Mouse (Mus musculus): ENCODE data around the gene Gtpbp3. TPM values are rescaled to one million over a fixed set of nuclear protein-coding genes. Genes with fewer than 3 reads are reported as not detected.

Gtpbp3 gene
- polyA plus RNA-seq, 1 experiment from 2014 or later = 21.3 TPM

DNA sequence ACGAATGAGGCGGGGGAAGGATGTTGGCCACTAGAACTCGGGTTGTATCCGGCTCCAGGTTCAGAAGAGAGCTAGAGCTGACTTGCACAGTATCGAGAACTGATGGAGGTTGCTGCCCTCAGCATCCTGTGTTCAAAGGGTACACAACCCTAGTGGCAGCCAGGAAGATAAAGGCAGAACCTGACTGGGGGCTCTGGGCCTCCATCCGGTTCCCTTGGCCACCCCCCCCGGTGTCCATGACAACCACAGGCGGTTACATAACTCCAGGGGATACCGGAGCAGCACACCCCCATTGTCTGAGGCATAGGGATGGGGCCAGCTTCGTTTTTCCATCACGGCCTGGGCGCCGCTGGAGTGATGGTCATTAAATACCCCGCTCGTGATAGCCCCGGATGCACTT is 25.1 kb upstream of the Gtpbp3 start:
- H3K9me3 ChIP-seq = no peaks in the 10 kb centered on the region
- H3K4me3 ChIP-seq = peak overlapping the region; percentile 67
- peak overlapping the region; percentile 84 for H3K27ac ChIP-seq
- peaks cover 45% of the 10 kb centered on the region for H3K4me1 ChIP-seq
- H3K36me3 ChIP-seq (replicated peaks) = peaks cover 55% of the 10 kb centered on the region
- WGBS = 10% methylated on average over 16 of the region's 16 CpGs
- peaks cover 15% of the 10 kb centered on the region for H3K27me3 ChIP-seq (ENCODE audit: poor library complexity, severe bottlenecking)
- DNase-seq (ENCODE audit: extremely low spot score, low spot score) = no peak

- under 1% methylated on average over 55 of the region's 55 CpGs for WGBS
- peak within 1 kb of the TSS; percentile 84 for H3K27ac ChIP-seq
- no peaks in the 10 kb centered on the region for H3K9me3 ChIP-seq
- H3K4me1 ChIP-seq = peaks cover 46% of the 10 kb centered on the region
- peak within 1 kb of the TSS; percentile 67 for H3K4me3 ChIP-seq
- DNase-seq (ENCODE audit: extremely low spot score, low spot score) = peak; percentile 95
- H3K27me3 ChIP-seq (ENCODE audit: poor library complexity, severe bottlenecking) = peaks cover 15% of the 10 kb centered on the region
- peaks cover 48% of the 10 kb centered on the region for H3K36me3 ChIP-seq (replicated peaks)
Observed at GRCm38 (mm10) chr8:71463188-71464033, 24.5 kb upstream of the Gtpbp3 start, which contains the start of gene Abhd8. Gene Abhd8, minus strand, starts transcription at chr8:71463655.

GRCm38 (mm10) chr8:71464513-71465500 is 23.1 kb upstream of the Gtpbp3 start, which contains the start of gene Mrpl34:
Gene Mrpl34, plus strand, starts transcription at chr8:71464959.
- peaks cover 34% of the 10 kb centered on the region for H3K36me3 ChIP-seq (replicated peaks)
- H3K27ac ChIP-seq = peak within 1 kb of the TSS; percentile 84
- no peaks in the 10 kb centered on the region for H3K9me3 ChIP-seq
- peaks cover 15% of the 10 kb centered on the region for H3K27me3 ChIP-seq (ENCODE audit: poor library complexity, severe bottlenecking)
- DNase-seq (ENCODE audit: extremely low spot score, low spot score) = peak; percentile 97
- WGBS = 1% methylated on average over 59 of the region's 59 CpGs
- H3K4me3 ChIP-seq = peak within 1 kb of the TSS; percentile 67
- H3K4me1 ChIP-seq = peaks cover 54% of the 10 kb centered on the region

DNA sequence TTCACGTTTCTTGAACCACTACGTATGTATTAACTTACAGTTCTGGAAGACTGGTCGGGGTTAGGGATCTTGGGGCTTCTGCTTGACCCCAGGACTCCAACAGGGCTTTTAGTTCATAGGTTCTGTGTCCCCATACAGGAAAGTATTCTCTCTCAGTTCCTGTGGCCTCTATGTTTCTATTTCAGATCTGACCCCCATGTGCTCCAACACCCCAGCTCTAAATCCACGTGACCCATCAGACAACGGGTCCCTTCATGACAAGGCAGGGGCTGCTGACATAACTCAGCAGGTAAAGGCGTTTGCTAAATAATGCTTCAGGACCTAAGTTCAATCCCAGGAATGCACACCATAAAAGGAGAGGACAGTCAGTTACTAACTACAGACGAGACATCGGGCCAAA is 22.2 kb upstream of the Gtpbp3 start:
- Histone ChIP-seq H3K36me3 (replicated peaks) (peaks cover 31% of the 10 kb centered on the region), H3K27ac (no peak overlapping the region), H3K4me1 (peaks cover 63% of the 10 kb centered on the region), H3K4me3 (peak overlapping the region; percentile 67), H3K9me3 (no peaks in the 10 kb centered on the region), H3K27me3 (ENCODE audit: poor library complexity, severe bottlenecking) (peaks cover 15% of the 10 kb centered on the region)
- DNase-seq (ENCODE audit: extremely low spot score, low spot score) = no peak
- 87% methylated on average over 8 of the region's 8 CpGs for WGBS

DNA sequence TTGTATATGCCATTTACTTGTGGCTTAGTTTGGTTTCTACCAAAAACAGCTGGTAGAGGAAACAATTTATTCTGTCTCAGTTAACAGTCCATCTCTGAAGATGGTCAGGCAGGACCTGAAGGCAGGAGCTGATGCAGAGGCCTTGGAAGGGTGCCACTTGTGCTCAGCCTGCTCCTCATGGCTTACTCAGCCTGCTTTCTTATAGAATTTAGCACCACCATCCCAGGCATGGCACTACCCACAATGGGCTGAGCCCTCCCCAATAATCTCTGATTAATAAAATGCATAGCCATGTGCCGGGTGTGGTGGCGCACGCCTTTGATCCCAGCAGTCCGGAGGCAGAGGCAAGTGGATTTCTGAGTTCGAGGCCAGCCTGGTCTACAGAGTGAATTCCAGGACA is 21.7 kb upstream of the Gtpbp3 start:
- Histone ChIP-seq H3K4me1 (peaks cover 61% of the 10 kb centered on the region), H3K9me3 (no peaks in the 10 kb centered on the region), H3K27me3 (ENCODE audit: poor library complexity, severe bottlenecking) (peaks cover 13% of the 10 kb centered on the region), H3K4me3 (0 out of 2 replicates have a peak overlapping the region, but pooled peaks have one; percentile 67), H3K36me3 (replicated peaks) (peaks cover 31% of the 10 kb centered on the region), H3K27ac (no peak overlapping the region)
- 92% methylated on average over 5 of the region's 5 CpGs for WGBS
- DNase-seq (ENCODE audit: extremely low spot score, low spot score) = no peak

- Histone ChIP-seq H3K9me3 (no peaks in the 10 kb centered on the region), H3K27me3 (ENCODE audit: poor library complexity, severe bottlenecking) (peaks cover 3% of the 10 kb centered on the region), H3K4me3 (no peak overlapping the region), H3K36me3 (replicated peaks) (peaks cover 32% of the 10 kb centered on the region), H3K27ac (no peak overlapping the region), H3K4me1 (peaks cover 51% of the 10 kb centered on the region)
- no peak for DNase-seq (ENCODE audit: extremely low spot score, low spot score)
- WGBS = 97% methylated on average over 2 of the region's 2 CpGs
Observed at GRCm38 (mm10) chr8:71467201-71467600, 20.7 kb upstream of the Gtpbp3 start.

DNA sequence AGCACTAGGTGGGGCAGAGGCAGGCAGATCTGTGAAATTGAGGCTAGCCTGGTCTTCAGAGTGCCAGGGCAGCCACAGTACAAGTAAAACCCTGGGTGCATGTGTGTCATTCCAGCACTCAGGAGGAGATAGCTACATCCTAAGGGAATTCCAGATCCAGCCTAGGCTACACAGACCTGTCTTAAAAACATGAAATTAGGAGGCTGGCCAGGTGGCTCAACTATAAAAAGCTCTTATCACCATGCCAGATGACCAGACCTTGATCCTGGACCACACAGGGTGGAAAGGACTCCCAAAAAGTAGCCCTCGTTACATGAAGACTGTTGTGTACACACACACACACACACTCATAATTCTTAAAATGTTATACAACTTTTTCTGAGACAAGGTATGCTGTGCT is 19.9 kb upstream of the Gtpbp3 start:
- no peak for DNase-seq (ENCODE audit: extremely low spot score, low spot score)
- Histone ChIP-seq H3K9me3 (no peaks in the 10 kb centered on the region), H3K27me3 (ENCODE audit: poor library complexity, severe bottlenecking) (no peaks in the 10 kb centered on the region), H3K36me3 (replicated peaks) (peaks cover 40% of the 10 kb centered on the region), H3K4me3 (no peak overlapping the region), H3K4me1 (peaks cover 43% of the 10 kb centered on the region), H3K27ac (no peak overlapping the region)
- WGBS = 82% methylated on average over 1 of the region's 1 CpGs

DNA sequence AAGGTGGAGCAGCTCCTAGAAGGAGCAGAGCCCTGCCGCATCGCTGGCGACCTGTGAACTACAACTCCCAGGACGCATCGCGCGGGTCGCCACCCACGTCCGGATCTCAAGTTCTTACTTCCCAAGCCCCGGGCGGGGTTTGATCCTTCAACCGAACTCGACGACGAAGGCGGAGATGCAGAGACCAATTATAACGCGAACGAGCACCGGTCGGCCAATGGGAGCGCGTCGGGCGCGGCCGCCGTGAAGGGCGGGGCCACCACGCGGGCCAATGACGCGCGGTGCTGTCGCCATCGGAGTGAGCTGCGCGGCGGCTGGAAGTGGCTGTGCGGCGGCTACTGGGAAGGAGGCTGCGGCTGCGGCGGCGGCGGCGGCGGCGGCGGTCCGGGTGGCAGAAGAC is 19.0 kb upstream of the Gtpbp3 start, which contains the start of gene Dda1:
Gene Dda1, plus strand, starts transcription at position 284 of the 400 bp plus-strand sequence.
- H3K4me1 ChIP-seq = peaks cover 36% of the 10 kb centered on the region
- H3K9me3 ChIP-seq = no peaks in the 10 kb centered on the region
- H3K4me3 ChIP-seq = peak within 1 kb of the TSS; percentile 96
- peaks cover 49% of the 10 kb centered on the region for H3K36me3 ChIP-seq (replicated peaks)
- H3K27me3 ChIP-seq (ENCODE audit: poor library complexity, severe bottlenecking) = no peaks in the 10 kb centered on the region
- WGBS = under 1% methylated on average over 50 of the region's 52 CpGs
- peak; percentile 97 for DNase-seq (ENCODE audit: extremely low spot score, low spot score)
- peak within 1 kb of the TSS; percentile 93 for H3K27ac ChIP-seq

DNA sequence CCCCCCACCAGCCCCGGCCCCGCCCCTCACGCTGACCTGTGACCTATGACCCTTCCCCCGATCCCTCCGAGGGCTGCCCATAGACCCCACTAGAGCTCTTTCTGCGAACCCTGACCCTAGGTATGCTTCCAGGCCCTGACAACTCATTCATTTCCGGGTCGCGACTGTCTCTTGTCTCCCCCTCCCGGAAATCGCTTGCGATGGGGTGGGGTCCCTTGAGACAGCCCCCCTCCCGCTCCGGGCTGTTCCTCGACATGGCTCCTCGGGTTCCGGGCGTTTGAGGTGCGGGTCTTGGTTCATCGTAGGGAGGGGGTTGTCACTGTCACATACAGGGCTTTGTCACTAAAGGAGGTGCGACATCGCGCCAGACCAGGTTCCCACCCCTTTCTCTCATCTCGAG is 18.5 kb upstream of the Gtpbp3 start:
- Histone ChIP-seq H3K4me3 (peak overlapping the region; percentile 96), H3K4me1 (peaks cover 31% of the 10 kb centered on the region), H3K36me3 (replicated peaks) (peaks cover 54% of the 10 kb centered on the region), H3K9me3 (no peaks in the 10 kb centered on the region), H3K27ac (peak overlapping the region; percentile 93), H3K27me3 (ENCODE audit: poor library complexity, severe bottlenecking) (no peaks in the 10 kb centered on the region)
- 1% methylated on average over 24 of the region's 24 CpGs for WGBS
- DNase-seq (ENCODE audit: extremely low spot score, low spot score) = peak; percentile 49

DNA sequence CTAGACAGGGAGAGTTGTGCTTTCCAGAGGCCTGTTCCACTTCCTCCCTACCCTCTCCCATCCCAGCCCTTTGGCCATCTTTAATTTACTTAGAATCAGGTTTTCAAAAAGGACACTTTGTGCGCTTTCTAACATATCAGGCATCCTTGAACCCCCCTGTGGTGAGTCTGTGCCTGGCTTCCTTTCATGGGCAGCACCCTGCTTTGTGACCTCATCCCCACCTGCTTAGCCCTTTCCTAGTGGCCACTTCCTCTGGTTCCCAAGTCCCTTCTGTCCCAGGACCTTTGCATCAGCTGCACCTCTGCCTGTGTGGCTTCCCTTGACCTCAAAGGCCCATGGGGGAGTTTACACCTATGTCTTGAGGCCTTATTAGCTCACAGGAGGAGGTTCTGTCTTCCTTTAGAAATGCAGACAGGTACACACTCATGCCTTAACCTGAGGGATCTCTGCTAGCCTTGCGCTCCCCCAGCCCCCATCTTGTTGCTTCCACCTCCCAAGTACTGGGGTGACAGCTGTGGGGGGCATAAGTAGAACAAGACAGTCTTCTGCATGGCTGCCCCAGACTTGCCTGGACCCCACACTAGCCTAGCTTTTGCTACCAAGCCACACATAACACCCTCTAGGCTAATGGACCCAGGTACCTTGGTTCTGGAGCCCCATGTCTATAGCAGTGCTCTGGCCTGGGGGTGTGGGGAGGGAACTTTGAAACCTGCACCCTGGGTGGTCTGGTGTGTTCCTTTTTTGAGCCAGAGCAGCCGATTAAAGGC is 17.6 kb upstream of the Gtpbp3 start:
- no peaks in the 10 kb centered on the region for H3K9me3 ChIP-seq
- peaks cover 64% of the 10 kb centered on the region for H3K36me3 ChIP-seq (replicated peaks)
- peak; percentile 13 for DNase-seq (ENCODE audit: extremely low spot score, low spot score)
- peaks cover 29% of the 10 kb centered on the region for H3K4me1 ChIP-seq
- WGBS = 83% methylated on average over 3 of the region's 3 CpGs
- peak overlapping the region; percentile 93; the same call in 1 of the 2 replicates for H3K27ac ChIP-seq
- peak overlapping the region; percentile 96 for H3K4me3 ChIP-seq
- no peaks in the 10 kb centered on the region for H3K27me3 ChIP-seq (ENCODE audit: poor library complexity, severe bottlenecking)

DNA sequence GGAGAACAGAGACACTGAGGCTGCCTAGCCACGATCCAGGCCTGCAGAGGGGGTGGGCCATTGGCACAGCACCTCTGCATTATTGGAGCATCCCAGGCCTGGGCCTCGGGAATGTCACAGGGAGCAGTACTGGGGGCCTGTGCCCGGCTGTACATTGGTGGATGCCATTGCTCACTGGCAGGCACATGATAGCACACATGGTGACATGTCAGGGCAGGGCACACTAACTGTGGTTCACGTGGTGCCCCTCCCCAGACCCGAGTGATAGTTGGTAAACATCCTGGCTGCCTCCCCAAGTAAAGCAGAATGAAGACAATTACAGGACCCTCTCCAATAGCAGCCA is 17.0 kb upstream of the Gtpbp3 start:
- Histone ChIP-seq H3K36me3 (replicated peaks) (peaks cover 67% of the 10 kb centered on the region), H3K4me3 (peak overlapping the region; percentile 96; the same call in 1 of the 2 replicates), H3K9me3 (no peaks in the 10 kb centered on the region), H3K27me3 (ENCODE audit: poor library complexity, severe bottlenecking) (no peaks in the 10 kb centered on the region), H3K4me1 (peaks cover 29% of the 10 kb centered on the region), H3K27ac (no peak overlapping the region)
- whole genome bisulfite sequencing = 88% methylated on average over 5 of the region's 5 CpGs
- peak; percentile 13 for DNase-seq (ENCODE audit: extremely low spot score, low spot score)

DNA sequence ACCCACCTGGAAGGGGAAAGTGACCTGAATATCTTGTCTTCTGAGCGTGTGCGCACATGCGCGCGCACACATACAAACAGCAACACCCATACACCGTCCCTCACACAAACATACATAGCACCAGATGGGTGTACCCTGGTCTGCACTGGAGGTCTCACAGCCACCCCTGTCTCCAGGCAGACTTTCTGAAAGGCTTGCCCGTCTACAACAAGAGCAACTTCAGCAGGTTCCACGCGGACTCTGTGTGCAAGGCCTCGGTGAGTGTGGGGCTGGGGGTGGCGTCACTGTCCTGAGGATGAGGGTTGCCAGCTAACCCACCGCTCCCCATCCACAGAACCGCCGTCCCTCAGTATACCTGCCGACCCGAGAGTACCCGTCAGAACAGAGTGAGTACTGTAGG is 16.0 kb upstream of the Gtpbp3 start:
- no peak for DNase-seq (ENCODE audit: extremely low spot score, low spot score)
- no peak overlapping the region for H3K27ac ChIP-seq
- peaks cover 59% of the 10 kb centered on the region for H3K36me3 ChIP-seq (replicated peaks)
- H3K4me1 ChIP-seq = peaks cover 37% of the 10 kb centered on the region
- no peaks in the 10 kb centered on the region for H3K9me3 ChIP-seq
- no peak overlapping the region for H3K4me3 ChIP-seq
- 97% methylated on average over 17 of the region's 17 CpGs for WGBS
- no peaks in the 10 kb centered on the region for H3K27me3 ChIP-seq (ENCODE audit: poor library complexity, severe bottlenecking)
